Mouse (Mus musculus): ENCODE data around the gene Gata1.

Gene Gata1

GRCm38 (mm10) chrX:7967596-7968201 lies 10.2 kb downstream of the Gata1 start:
- intact Hi-C loops (cut with DNase I) = no loop called here

- intact Hi-C loops (cut with DNase I) = no loop called here
Measured at GRCm38 (mm10) chrX:7966161-7966560, 11.7 kb downstream of the Gata1 start.

GRCm38 (mm10) chrX:7963829-7964626 lies 13.8 kb downstream of the Gata1 start:
- intact Hi-C loops (cut with DNase I) = no loop called here

GRCm38 (mm10) chrX:7958868-7959267 lies 19.0 kb downstream of the Gata1 start:
- intact Hi-C loops (cut with DNase I) = no loop called here

GRCm38 (mm10) chrX:7950091-7950490 lies 27.8 kb downstream of the Gata1 start:
- intact Hi-C loops (cut with DNase I) = no loop called here

GRCm38 (mm10) chrX:7947900-7948492 lies 29.9 kb downstream of the Gata1 start:
- intact Hi-C loops (cut with DNase I) = no loop called here

GRCm38 (mm10) chrX:7947108-7947899 lies 30.6 kb downstream of the Gata1 start, which contains the start of gene Hdac6:
Hdac6 (minus strand) TSS chrX:7947889.
- intact Hi-C loops (cut with DNase I) = no loop called here

GRCm38 (mm10) chrX:7945618-7946017 lies 32.3 kb downstream of the Gata1 start:
- intact Hi-C loops (cut with DNase I) = no loop called here

GRCm38 (mm10) chrX:7937667-7938066 lies 40.2 kb downstream of the Gata1 start:
- intact Hi-C loops (cut with DNase I) = no loop called here

GRCm38 (mm10) chrX:7936874-7937273 lies 41.0 kb downstream of the Gata1 start:
- intact Hi-C loops (cut with DNase I) = no loop called here

GRCm38 (mm10) chrX:7928270-7928790 lies 49.5 kb downstream of the Gata1 start, which contains the start of gene Eras:
Eras (minus strand) TSS chrX:7928607.
- intact Hi-C loops (cut with DNase I) = loop anchor here (10.0 kb wide), 1 partner anchor 186 kb away; no protein-coding TSS in a partner anchor

GRCm38 (mm10) chrX:7927116-7927515 lies 50.8 kb downstream of the Gata1 start:
- intact Hi-C loops (cut with DNase I) = loop anchor here (10.0 kb wide), 1 partner anchor 188 kb away; no protein-coding TSS in a partner anchor

GRCm38 (mm10) chrX:7926266-7926665 lies 51.6 kb downstream of the Gata1 start:
- intact Hi-C loops (cut with DNase I) = loop anchor here (10.0 kb wide), 1 partner anchor 189 kb away; no protein-coding TSS in a partner anchor

GRCm38 (mm10) chrX:7922032-7922431 lies 55.8 kb downstream of the Gata1 start:
- intact Hi-C loops (cut with DNase I) = loop anchor here (10.0 kb wide), 1 partner anchor 193 kb away; no protein-coding TSS in a partner anchor

GRCm38 (mm10) chrX:7919601-7920383 lies 58.1 kb downstream of the Gata1 start, which contains the start of gene Pcsk1n:
Pcsk1n (plus strand) TSS chrX:7919822.
- intact Hi-C loops (cut with DNase I) = loop anchor here (5.0 to 10.0 kb wide), 2 partner anchors 98 to 195 kb away; partner anchors contain the start of gene Glod5

GRCm38 (mm10) chrX:7917960-7918359 lies 59.9 kb downstream of the Gata1 start:
- intact Hi-C loops (cut with DNase I) = loop anchor here (5.0 kb wide), 1 partner anchor 99 kb away; the partner anchor contains the start of gene Glod5

- intact Hi-C loops (cut with DNase I) = loop anchor here (5.0 kb wide), 1 partner anchor 102 kb away; the partner anchor contains the start of gene Glod5
Measured at GRCm38 (mm10) chrX:7915669-7916068, 62.2 kb downstream of the Gata1 start.

- intact Hi-C loops (cut with DNase I) = no loop called here
Measured at GRCm38 (mm10) chrX:7910473-7910872, 67.4 kb downstream of the Gata1 start.

Data from adrenal gland (tissue).